Mouse (Mus musculus): ENCODE measurements around the gene Tanc2.

- TF ChIP-seq POLR2A (IDR thresholded peaks at IDR 0.05; ENCODE audit: control insufficient read depth, extremely low read depth, insufficient read depth, low read length, poor library complexity) = no peak
- no peak for TF ChIP-seq CTCF (IDR thresholded peaks at IDR 0.05; ENCODE audit: borderline replicate concordance, control insufficient read depth, extremely low read depth, insufficient read depth, low read length, poor library complexity)
These were observed 234.0 kb downstream of the Tanc2 start for GRCm38 (mm10) chr11:105823759-105824158.

Data from thymus, adult 2 months (tissue).